Mouse (Mus musculus): Measurements from ENCODE around the gene Ngfr.

Ngfr gene

GRCm38 (mm10) chr11:95594686-95595212 is 7.2 kb upstream of the Ngfr start:
- DNase-seq, result no peak

- no peak for DNase-seq
Observed at GRCm38 (mm10) chr11:95593501-95593900, 6.0 kb upstream of the Ngfr start.

GRCm38 (mm10) chr11:95592691-95593090 is 5.2 kb upstream of the Ngfr start:
- DNase-seq, result no peak

- DNase-seq, result no peak
Observed at GRCm38 (mm10) chr11:95589195-95589594, 1.7 kb upstream of the Ngfr start.

- DNase-seq, result no peak
Observed at GRCm38 (mm10) chr11:95586751-95587422, 648 bp downstream of the Ngfr start.

- peak; percentile 59 to 78 for DNase-seq
Observed at GRCm38 (mm10) chr11:95586184-95586583, 1.4 kb downstream of the Ngfr start.

- no peak for DNase-seq
Observed at GRCm38 (mm10) chr11:95585684-95586083, 1.9 kb downstream of the Ngfr start.

GRCm38 (mm10) chr11:95585281-95585680 is 2.3 kb downstream of the Ngfr start:
- DNase-seq, result no peak

- DNase-seq, result no peak
Observed at GRCm38 (mm10) chr11:95584651-95585050, 2.9 kb downstream of the Ngfr start.

GRCm38 (mm10) chr11:95583396-95583795 is 4.1 kb downstream of the Ngfr start:
- no peak for DNase-seq

GRCm38 (mm10) chr11:95582193-95582592 is 5.3 kb downstream of the Ngfr start:
- DNase-seq, result no peak

GRCm38 (mm10) chr11:95579455-95579854 is 8.1 kb downstream of the Ngfr start:
- no peak for DNase-seq

GRCm38 (mm10) chr11:95577776-95578446 is 9.6 kb downstream of the Ngfr start:
- DNase-seq, result peak in 1 of 2 experiments; percentile 12

GRCm38 (mm10) chr11:95576299-95576698 is 11.2 kb downstream of the Ngfr start:
- DNase-seq, result no peak

GRCm38 (mm10) chr11:95575791-95576190 is 11.7 kb downstream of the Ngfr start:
- no peak for DNase-seq

GRCm38 (mm10) chr11:95574786-95575334 is 12.7 kb downstream of the Ngfr start:
- DNase-seq, result no peak

GRCm38 (mm10) chr11:95572227-95572626 is 15.3 kb downstream of the Ngfr start:
- no peak for DNase-seq

- no peak for DNase-seq
Observed at GRCm38 (mm10) chr11:95571755-95572154, 15.8 kb downstream of the Ngfr start.

GRCm38 (mm10) chr11:95570827-95571619 is 16.5 kb downstream of the Ngfr start:
- no peak for DNase-seq

- no peak for DNase-seq
Observed at GRCm38 (mm10) chr11:95569908-95570307, 17.6 kb downstream of the Ngfr start.

- no peak for DNase-seq
Observed at GRCm38 (mm10) chr11:95567936-95568715, 19.4 kb downstream of the Ngfr start.

- no peak for DNase-seq
Observed at GRCm38 (mm10) chr11:95567366-95567765, 20.2 kb downstream of the Ngfr start.

Measured in cerebellum, adult 18-20 months (tissue).